Mouse (Mus musculus) embryonic facial prominence, embryonic 14.5 days (tissue): ENCODE results near the gene Ifna6. TPM values are rescaled to one million over a fixed set of nuclear protein-coding genes. Genes with fewer than 3 reads are reported as not detected.
"Not testable (repeated sequence)": the region's sequence is repeated elsewhere in the genome, so short reads cannot be mapped to it uniquely, and the experiment has no call there.

Experiments used
- ATAC-seq: fragments of 200-750 bp; cut with Nextera tagmentation; 2 replicates; pipeline ENCODE4 v1.8.0; 2017; ENCODE audit warnings: low read depth, moderate number of reproducible peaks, moderate TSS enrichment
- DNase-seq: peaks from one replicate; pipeline ENCODE4 v3.0.0-alpha.2; 2015; ENCODE audit warnings: low spot score
- H3K27ac ChIP-seq: fragments of 300-500 bp; sonication (generic); replicated peaks from 2 replicates; pipeline ENCODE4 v1.5.1; 2014; ENCODE audit warnings: low read depth, mild to moderate bottlenecking, low read length, moderate library complexity
- H3K27me3 ChIP-seq: fragments of 300-500 bp; sonication (generic); replicated peaks from 2 replicates; pipeline ENCODE4 v1.6.1; 2014; ENCODE audit warnings: low read length; ENCODE audit not compliant: control insufficient read depth, insufficient read depth
- H3K36me3 ChIP-seq: fragments of 300-500 bp; sonication (generic); 2 replicates; pipeline ENCODE4 v1.6.1; 2014; ENCODE audit warnings: low read length, mixed read lengths; ENCODE audit not compliant: control insufficient read depth, insufficient read depth
- H3K4me1 ChIP-seq: fragments of 300-500 bp; sonication (generic); 2 replicates; pipeline ENCODE4 v1.6.1; 2014; ENCODE audit warnings: antibody characterized with exemption, low read length; ENCODE audit not compliant: control insufficient read depth, insufficient read depth
- H3K4me2 ChIP-seq: fragments of 300-500 bp; sonication (generic); 2 replicates; pipeline ENCODE4 v1.6.1; 2014; ENCODE audit warnings: low read depth, mild to moderate bottlenecking, low read length, moderate library complexity, mixed read lengths
- H3K4me3 ChIP-seq: fragments of 300-500 bp; sonication (generic); 2 replicates; pipeline ENCODE4 v1.5.1; 2014; ENCODE audit warnings: low read depth, mild to moderate bottlenecking, low read length
- H3K9ac ChIP-seq: fragments of 300-500 bp; sonication (generic); 2 replicates; pipeline ENCODE4 v1.6.1; 2014; ENCODE audit warnings: low read depth, mild to moderate bottlenecking, low read length, moderate library complexity, mixed read lengths
- H3K9me3 ChIP-seq: fragments of 300-500 bp; sonication (generic); 2 replicates; pipeline ENCODE4 v1.6.1; 2016; ENCODE audit warnings: low read length; ENCODE audit not compliant: control insufficient read depth
- WGBS: fragments of 180-500 bp; shearing (Covaris S2); extraction: QIAGEN DNeasy Blood & Tissue Kit; methylation state at CpG from one replicate; pipeline ENCODE4 v1.1.7; 2014; 5-methylcytosine and 5-hydroxymethylcytosine counted together
- polyA plus RNA-seq: library from polyadenylated mRNA; unstranded; fragments of >200 nt; fragmentation: Nextera tagmentation; extraction: Ambion mirVana; gene quantifications from 2 replicates; pipeline ENCODE4 v1.2.1, GENCODE M21; 2014

Gene Ifna6
- polyA plus RNA-seq, 1 experiment from 2014 or later = not detected

GRCm38 (mm10) chr4:88822995-88823394, 4.2 kb upstream of the Ifna6 start:
- Histone ChIP-seq H3K27ac (no peak overlapping the region), H3K9ac (no peak overlapping the region), H3K9me3 (no peaks in the 10 kb centered on the region), H3K4me3 (no peak overlapping the region), H3K36me3 (no peaks in the 10 kb centered on the region), H3K4me2 (no peak overlapping the region), H3K27me3 (no peaks in the 10 kb centered on the region), H3K4me1 (no peaks in the 10 kb centered on the region)
- ATAC-seq (no peak), DNase-seq (peak; percentile 4)
- WGBS = 29% methylated on average over 4 of the region's 4 CpGs

- H3K4me2 ChIP-seq = no peak overlapping the region
- peak; percentile 12 for DNase-seq
- H3K27ac ChIP-seq = no peak overlapping the region
- no peaks in the 10 kb centered on the region for H3K4me1 ChIP-seq
- H3K27me3 ChIP-seq = no peaks in the 10 kb centered on the region
- H3K9ac ChIP-seq = no peak overlapping the region
- no peak overlapping the region for H3K4me3 ChIP-seq
- no peak for ATAC-seq
- no peaks in the 10 kb centered on the region for H3K36me3 ChIP-seq
- H3K9me3 ChIP-seq = no peaks in the 10 kb centered on the region
- 33% methylated on average over 4 of the region's 4 CpGs for WGBS
Observed at GRCm38 (mm10) chr4:88830523-88830922, 3.3 kb downstream of the Ifna6 start.

GRCm38 (mm10) chr4:88835225-88835624, 8.0 kb downstream of the Ifna6 start, which contains the start of gene Ifna5:
Gene Ifna5 (plus strand): TSS chr4:88835525.
- H3K9ac ChIP-seq, H3K36me3 ChIP-seq, H3K27ac ChIP-seq, ATAC-seq, DNase-seq, H3K4me1 ChIP-seq, H3K4me2 ChIP-seq, H3K4me3 ChIP-seq, H3K27me3 ChIP-seq, H3K9me3 ChIP-seq: not testable (repeated sequence)
- no CpG with 5 or more reads among the region's 1 CpGs for WGBS

GRCm38 (mm10) chr4:88838828-88839227, 11.6 kb downstream of the Ifna6 start:
- DNase-seq (peak; percentile 8), ATAC-seq (no peak)
- Histone ChIP-seq H3K4me2 (no peak overlapping the region), H3K27ac (no peak overlapping the region), H3K36me3 (no peaks in the 10 kb centered on the region), H3K4me3 (no peak overlapping the region), H3K9me3 (no peaks in the 10 kb centered on the region), H3K9ac (no peak overlapping the region), H3K27me3 (no peaks in the 10 kb centered on the region), H3K4me1 (no peaks in the 10 kb centered on the region)
- 39% methylated on average over 3 of the region's 3 CpGs for WGBS

GRCm38 (mm10) chr4:88840058-88840457, 12.8 kb downstream of the Ifna6 start:
- ATAC-seq (no peak), DNase-seq (no peak)
- no peak overlapping the region for H3K4me2 ChIP-seq
- 62% methylated on average over 3 of the region's 3 CpGs for WGBS
- no peak overlapping the region for H3K4me3 ChIP-seq
- H3K27me3 ChIP-seq = no peaks in the 10 kb centered on the region
- no peak overlapping the region for H3K9ac ChIP-seq
- H3K4me1 ChIP-seq = no peaks in the 10 kb centered on the region
- no peaks in the 10 kb centered on the region for H3K36me3 ChIP-seq
- no peak overlapping the region for H3K27ac ChIP-seq
- no peaks in the 10 kb centered on the region for H3K9me3 ChIP-seq

GRCm38 (mm10) chr4:88841438-88841911, 14.3 kb downstream of the Ifna6 start, which contains the start of gene Ifna4:
Gene Ifna4 (plus strand): TSS chr4:88841861.
- Histone ChIP-seq H3K27me3 (no peaks in the 10 kb centered on the region), H3K4me1 (no peaks in the 10 kb centered on the region), H3K9me3 (no peaks in the 10 kb centered on the region), H3K27ac (no peak within 1 kb of the TSS), H3K4me2 (no peak within 1 kb of the TSS), H3K36me3 (no peaks in the 10 kb centered on the region), H3K9ac (no peak within 1 kb of the TSS), H3K4me3 (no peak within 1 kb of the TSS)
- DNase-seq (no peak), ATAC-seq (no peak)
- 41% methylated on average over 2 of the region's 2 CpGs for WGBS

GRCm38 (mm10) chr4:88845334-88845733, 18.1 kb downstream of the Ifna6 start:
- WGBS = 38% methylated on average over 2 of the region's 2 CpGs
- H3K4me3 ChIP-seq = no peak overlapping the region
- no peak overlapping the region for H3K27ac ChIP-seq
- H3K36me3 ChIP-seq = no peaks in the 10 kb centered on the region
- no peaks in the 10 kb centered on the region for H3K9me3 ChIP-seq
- H3K4me2 ChIP-seq = no peak overlapping the region
- DNase-seq (no peak), ATAC-seq (no peak)
- H3K4me1 ChIP-seq = no peaks in the 10 kb centered on the region
- no peaks in the 10 kb centered on the region for H3K27me3 ChIP-seq
- H3K9ac ChIP-seq = no peak overlapping the region

- Histone ChIP-seq H3K4me1 (no peaks in the 10 kb centered on the region), H3K27ac (no peak within 1 kb of the TSS), H3K27me3 (no peaks in the 10 kb centered on the region), H3K4me2 (no peak within 1 kb of the TSS), H3K9ac (no peak within 1 kb of the TSS), H3K4me3 (no peak within 1 kb of the TSS), H3K9me3 (no peaks in the 10 kb centered on the region), H3K36me3 (no peaks in the 10 kb centered on the region)
- 73% methylated on average over 1 of the region's 1 CpGs for WGBS
- DNase-seq (no peak), ATAC-seq (no peak)
Observed at GRCm38 (mm10) chr4:88849698-88850097, 22.5 kb downstream of the Ifna6 start, which contains the start of gene Ifna1. Gene Ifna1 (plus strand): TSS chr4:88850087.

- H3K27ac ChIP-seq = no peak overlapping the region
- H3K9ac ChIP-seq = no peak overlapping the region
- H3K4me1 ChIP-seq = no peaks in the 10 kb centered on the region
- H3K9me3 ChIP-seq = no peaks in the 10 kb centered on the region
- H3K36me3 ChIP-seq = no peaks in the 10 kb centered on the region
- DNase-seq = no peak
- 60% methylated on average over 4 of the region's 4 CpGs for WGBS
- no peak overlapping the region for H3K4me2 ChIP-seq
- H3K4me3 ChIP-seq = no peak overlapping the region
- ATAC-seq = no peak
- no peaks in the 10 kb centered on the region for H3K27me3 ChIP-seq
Observed at GRCm38 (mm10) chr4:88851026-88851763, 24.0 kb downstream of the Ifna6 start.
